Mouse (Mus musculus): ENCODE measurements around the gene Sebox.

DNA sequence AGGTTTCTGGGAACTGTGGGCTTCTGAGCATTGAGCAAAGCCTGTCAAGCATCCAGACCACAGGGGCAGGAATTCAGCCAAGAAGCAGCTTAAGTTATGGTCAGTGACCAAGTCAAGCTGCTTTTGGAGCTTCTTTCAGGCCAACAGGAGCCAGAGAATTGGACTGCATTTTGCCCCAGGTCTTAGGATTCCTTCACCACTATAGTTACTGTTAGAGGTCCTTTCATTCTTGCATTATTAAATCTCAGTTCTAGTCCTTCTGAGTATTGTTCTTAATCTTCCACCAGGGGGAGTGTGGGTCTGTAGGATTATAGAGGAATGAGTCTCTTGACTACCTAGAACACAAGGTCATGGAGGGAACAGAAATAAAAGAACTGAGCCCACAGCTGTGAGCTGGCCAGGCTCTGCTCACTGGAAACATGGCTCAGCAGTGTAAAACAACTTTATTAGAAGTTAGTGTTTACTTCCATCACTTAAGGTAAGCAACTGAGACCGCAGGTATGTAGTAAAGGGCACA, 19.3 kb downstream of the Sebox start:
- no peak for TF ChIP-seq POLR2A (IDR thresholded peaks at IDR 0.05; ENCODE audit: borderline replicate concordance, low read depth, low read length)
- no peak for TF ChIP-seq CTCF (IDR thresholded peaks at IDR 0.05; ENCODE audit: low read depth, low read length)

All from bone marrow macrophage, adult 2 months (primary cell).